Mouse (Mus musculus): ENCODE results near the gene Notum. TPM values are rescaled to one million over a fixed set of nuclear protein-coding genes. Genes with fewer than 3 reads are reported as not detected.

The Notum gene
- polyA plus RNA-seq, 1 experiment: 4.0 TPM

- no peak for DNase-seq (ENCODE audit: low read depth)
These were observed 43.4 kb downstream of the Notum start, which contains the start of gene Pcyt2 for GRCm38 (mm10) chr11:120617519-120618112. TSS of gene Pcyt2 (minus strand) at chr11:120617936.

DNA sequence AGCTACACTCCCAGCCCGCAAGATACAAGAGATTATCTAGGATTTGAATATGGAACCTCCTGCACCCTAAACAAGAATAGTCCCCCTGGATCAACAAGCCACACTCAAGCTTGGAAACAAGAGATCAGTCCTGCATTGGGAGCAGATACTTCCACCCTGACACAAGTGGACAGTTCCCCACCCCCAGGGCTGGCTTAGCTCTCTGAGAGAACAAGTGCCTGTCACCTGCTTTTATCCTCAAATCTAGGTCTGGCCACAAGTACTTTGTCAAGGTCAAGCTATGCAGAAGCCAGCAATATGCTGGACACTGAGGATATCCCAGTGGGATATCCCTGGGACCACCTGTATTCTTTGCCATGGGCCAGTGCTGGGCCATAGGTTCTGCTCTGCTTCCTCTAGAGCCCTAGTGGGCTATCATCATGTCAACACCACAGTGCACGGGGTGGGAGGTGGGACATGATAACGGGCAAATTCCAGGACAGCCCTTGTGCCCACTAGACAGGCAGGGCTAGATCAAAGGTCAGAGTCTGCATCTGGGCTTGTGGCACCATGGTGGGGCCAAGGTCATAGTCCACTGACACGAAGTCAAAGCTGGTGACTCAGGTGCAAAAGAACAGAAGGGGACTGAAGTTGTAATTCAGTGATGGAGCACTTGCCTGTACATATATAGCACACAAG, 44.2 kb downstream of the Notum start:
- DNase-seq (ENCODE audit: low read depth): no peak

DNA sequence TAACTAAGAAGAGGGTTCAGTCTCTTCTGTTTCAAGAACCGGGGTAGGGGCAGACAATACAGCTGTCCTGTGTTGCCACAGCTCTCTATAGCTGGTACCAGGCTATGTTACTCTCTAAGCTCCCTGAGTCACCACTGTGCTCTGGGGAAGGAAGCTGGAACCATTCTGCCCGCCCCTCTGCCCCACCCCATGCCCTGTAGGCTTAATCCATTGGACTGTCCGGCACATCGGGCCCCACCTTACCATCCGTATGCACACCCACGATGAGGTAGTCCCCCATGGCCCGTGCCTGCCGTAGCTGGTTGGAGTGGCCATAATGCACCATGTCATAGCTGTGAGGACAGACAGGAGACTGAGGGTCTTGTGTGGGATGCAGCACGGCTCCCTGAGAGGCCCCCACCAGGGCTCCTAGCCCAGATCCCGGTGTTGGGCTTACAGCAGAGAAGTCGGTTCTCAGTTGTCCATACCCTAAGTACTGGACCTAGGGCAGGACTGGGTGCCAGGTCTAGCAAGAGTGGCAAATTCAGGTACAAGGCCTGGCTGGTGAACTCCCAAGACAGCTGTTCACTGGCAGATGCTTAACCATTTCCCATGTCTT, 45.3 kb downstream of the Notum start:
- DNase-seq (ENCODE audit: low read depth): no peak

DNA sequence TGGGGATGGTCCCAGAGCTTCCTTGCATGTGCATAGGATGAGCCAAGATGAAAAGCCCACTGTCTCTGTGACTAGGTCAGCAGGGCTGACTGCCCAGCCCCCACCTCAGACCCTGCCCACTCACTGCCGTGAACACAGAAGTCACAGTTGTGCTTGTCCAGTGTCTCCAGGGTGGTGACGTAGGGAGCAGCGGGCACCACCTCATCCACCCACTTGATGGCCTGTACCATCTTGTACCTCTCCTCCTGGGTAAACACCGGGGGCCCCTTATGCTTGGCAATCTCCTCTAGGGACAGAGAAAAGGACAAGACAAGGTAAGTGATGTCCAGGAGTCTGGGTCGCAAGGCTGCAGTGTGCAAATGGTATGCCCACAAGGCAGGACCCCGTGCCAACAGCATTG, 45.8 kb downstream of the Notum start:
- DNase-seq (ENCODE audit: low read depth): no peak

GRCm38 (mm10) chr11:120613976-120614375, 47.0 kb downstream of the Notum start:
- DNase-seq (ENCODE audit: low read depth): no peak

DNA sequence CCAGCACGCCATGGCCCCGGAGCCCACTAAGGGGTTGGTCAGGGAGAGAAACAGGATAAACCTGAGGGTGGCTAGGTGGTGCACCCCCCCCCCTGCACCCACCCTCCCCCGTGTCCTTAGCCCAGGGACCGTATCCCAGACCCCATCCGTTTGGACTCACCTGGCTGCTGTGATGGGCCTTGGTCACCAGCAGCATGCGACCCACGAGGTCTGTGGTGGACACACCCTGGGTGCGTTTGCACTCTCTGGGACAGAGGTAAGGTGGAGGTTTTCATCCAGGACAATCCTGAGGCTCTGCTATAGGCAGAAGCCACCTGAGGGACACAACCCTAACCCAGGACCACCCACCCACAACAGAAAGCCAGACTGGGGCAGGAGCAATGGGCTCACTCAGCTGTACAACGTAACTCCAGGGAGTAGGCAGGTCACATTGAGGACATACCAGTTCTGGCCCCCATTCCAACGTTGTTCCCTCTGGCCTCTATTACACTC, 47.4 kb downstream of the Notum start:
- DNase-seq (ENCODE audit: low read depth): no peak

DNA sequence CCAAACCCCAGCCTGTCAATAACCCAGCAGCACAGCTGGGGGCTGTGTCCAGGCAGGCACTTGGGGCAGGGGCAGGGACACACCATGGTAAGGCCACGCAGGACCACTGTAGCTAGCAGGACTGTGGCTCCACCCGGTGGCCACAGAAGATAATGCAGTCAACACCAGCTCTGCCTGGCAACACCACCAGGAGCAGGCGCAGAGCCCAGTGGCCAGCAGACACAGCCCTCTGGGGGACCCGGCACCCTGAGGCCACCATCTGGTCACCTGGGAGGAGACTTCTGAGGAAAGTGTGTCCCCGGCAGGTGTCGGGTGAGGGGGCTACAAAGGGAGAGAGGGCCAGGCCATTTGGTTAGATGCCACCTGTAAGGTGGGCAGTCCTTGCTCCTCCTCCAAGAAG, 48.2 kb downstream of the Notum start:
- DNase-seq (ENCODE audit: low read depth): no peak

- DNase-seq (ENCODE audit: low read depth): no peak
These were observed 50.4 kb downstream of the Notum start for GRCm38 (mm10) chr11:120610477-120611046.

DNA sequence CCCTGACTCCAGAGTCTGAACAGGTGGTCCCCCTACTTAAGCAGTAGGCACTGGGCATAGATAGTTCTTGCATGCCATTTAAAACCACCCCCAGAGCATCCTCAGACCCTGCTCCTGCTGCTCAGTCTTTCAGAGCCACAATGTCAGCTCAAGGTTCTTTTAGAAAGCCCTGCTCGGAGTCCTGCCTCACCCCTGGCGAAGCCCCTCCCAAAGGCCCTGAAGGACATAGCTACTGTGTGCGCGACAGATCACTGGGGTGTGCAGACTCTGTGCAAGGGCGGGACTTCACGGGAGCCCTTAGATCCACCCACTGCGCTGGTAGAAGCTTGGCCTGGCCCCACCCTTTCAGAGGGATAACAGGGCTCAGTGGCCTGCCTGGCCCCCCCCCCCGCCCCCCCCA, 51.7 kb downstream of the Notum start:
- DNase-seq (ENCODE audit: low read depth): no peak

GRCm38 (mm10) chr11:120608241-120609034, 52.5 kb downstream of the Notum start, which contains the start of gene Npb:
TSS of gene Npb (plus strand) at chr11:120608477.
- no peak for DNase-seq (ENCODE audit: low read depth)

- DNase-seq (ENCODE audit: low read depth): no peak
These were observed 54.2 kb downstream of the Notum start for GRCm38 (mm10) chr11:120606764-120607163.

- DNase-seq (ENCODE audit: low read depth): no peak
These were observed 55.3 kb downstream of the Notum start for GRCm38 (mm10) chr11:120605667-120606066.

Other genes with a start within 250 kb of the Notum start
- 68.8 and 71.4 TPM in 2 replicates for gene Nploc4, start 223.5 kb downstream of the Notum start, polyA plus RNA-seq (2012; rRNA removed)
- not detected in 2 replicates for gene Tspan10, start 218.5 kb downstream of the Notum start, polyA plus RNA-seq (2012; rRNA removed)
- gene Pde6g, start 207.7 kb downstream of the Notum start, polyA plus RNA-seq (2012; rRNA removed): 0.42 and 0.72 TPM in 2 replicates
- 24.5 and 30.4 TPM in 2 replicates for gene Oxld1, start 203.1 kb downstream of the Notum start, polyA plus RNA-seq (2012; rRNA removed)
- 13.1 and 16.6 TPM in 2 replicates for gene Ccdc137, start 203.1 kb downstream of the Notum start, polyA plus RNA-seq (2012; rRNA removed)
- gene Arl16, start 193.6 kb downstream of the Notum start, polyA plus RNA-seq (2012; rRNA removed): 32.5 and 34.3 TPM in 2 replicates
- gene Mrpl12, start 176.6 kb downstream of the Notum start, polyA plus RNA-seq (2012; rRNA removed): 61.8 and 70.5 TPM in 2 replicates
- 372 and 561 TPM in 2 replicates for gene Slc25a10, start 169.3 kb downstream of the Notum start, polyA plus RNA-seq (2012; rRNA removed)
- gene Gcgr, start 130.5 kb downstream of the Notum start, polyA plus RNA-seq (2012; rRNA removed): 1.2 and 1.8 TPM in 2 replicates
- gene Mcrip1, start 111.4 kb downstream of the Notum start, polyA plus RNA-seq (2012; rRNA removed): 153 and 179 TPM in 2 replicates
- gene Ppp1r27, start 110.0 kb downstream of the Notum start, polyA plus RNA-seq (2012; rRNA removed): 0.72 TPM in 1 of 2 replicates, not detected in the other
- 372 and 394 TPM in 2 replicates for gene P4hb, start 87.9 kb downstream of the Notum start, polyA plus RNA-seq (2012; rRNA removed)
- gene Arhgdia, start 79.6 kb downstream of the Notum start, polyA plus RNA-seq (2012; rRNA removed): 584 and 632 TPM in 2 replicates
- 21.4 and 28.5 TPM in 2 replicates for gene Alyref, start 62.8 kb downstream of the Notum start, polyA plus RNA-seq (2012; rRNA removed)
- gene Anapc11, start 62.8 kb downstream of the Notum start, polyA plus RNA-seq (2012; rRNA removed): 74.7 and 75.0 TPM in 2 replicates
- 1.1 and 1.2 TPM in 2 replicates for gene Npb, start 52.7 kb downstream of the Notum start, polyA plus RNA-seq (2012; rRNA removed)
- gene Pcyt2, start 43.2 kb downstream of the Notum start, polyA plus RNA-seq (2012; rRNA removed): 139 and 189 TPM in 2 replicates
- gene Sirt7, start 35.9 kb downstream of the Notum start, polyA plus RNA-seq (2012; rRNA removed): 57.9 and 61.4 TPM in 2 replicates
- 53.0 and 56.7 TPM in 2 replicates for gene Mafg, start 27.6 kb downstream of the Notum start, polyA plus RNA-seq (2012; rRNA removed)
- 6.9 and 10.5 TPM in 2 replicates for gene Pycr1, start 17.4 kb downstream of the Notum start, polyA plus RNA-seq (2012; rRNA removed)
- gene Myadml2, start 13.0 kb downstream of the Notum start, polyA plus RNA-seq (2012; rRNA removed): 0.26 TPM in 1 of 2 replicates, not detected in the other
- gene Aspscr1, start 11.8 kb upstream of the Notum start, polyA plus RNA-seq (2012; rRNA removed): 93.6 and 104 TPM in 2 replicates
- gene Cenpx, start 52.6 kb upstream of the Notum start, polyA plus RNA-seq (2012; rRNA removed): 84.6 and 100 TPM in 2 replicates
- 38.5 and 41.4 TPM in 2 replicates for gene Lrrc45, start 52.8 kb upstream of the Notum start, polyA plus RNA-seq (2012; rRNA removed)
- gene Rac3, start 60.3 kb upstream of the Notum start, polyA plus RNA-seq (2012; rRNA removed): 18.2 and 19.0 TPM in 2 replicates
- 188 and 202 TPM in 2 replicates for gene Dcxr, start 66.1 kb upstream of the Notum start, polyA plus RNA-seq (2012; rRNA removed)
- gene Cbr2, start 70.9 kb upstream of the Notum start, polyA plus RNA-seq (2012; rRNA removed): 121 and 130 TPM in 2 replicates
- gene Hmga1b, start 101.6 kb upstream of the Notum start, polyA plus RNA-seq (2012; rRNA removed): 0.59 and 1.1 TPM in 2 replicates
- 35.8 and 37.8 TPM in 2 replicates for gene Rfng, start 123.0 kb upstream of the Notum start, polyA plus RNA-seq (2012; rRNA removed)
- gene Gps1, start 123.1 kb upstream of the Notum start, polyA plus RNA-seq (2012; rRNA removed): 207 and 231 TPM in 2 replicates
- 31.7 and 31.9 TPM in 2 replicates for gene Dus1l, start 135.2 kb upstream of the Notum start, polyA plus RNA-seq (2012; rRNA removed)
- 2,531 and 4,379 TPM in 2 replicates for gene Fasn, start 163.4 kb upstream of the Notum start, polyA plus RNA-seq (2012; rRNA removed)